Mouse (Mus musculus) MEL (cell line): ENCODE results near the gene Rab24. TPM values are rescaled to one million over a fixed set of nuclear protein-coding genes. Genes with fewer than 3 reads are reported as not detected.
A peak's percentile ranks its signal among the peaks of the same experiment; 100 is the strongest.

Experiments used
- DNase-seq: peaks from one replicate; pipeline ENCODE4 v3.0.0; 2011; ENCODE audit warnings: low read depth, low spot score
- H3K27ac ChIP-seq: 2 replicates; pipeline ENCODE4 v1.5.1; 2012; ENCODE audit warnings: low read depth, mild to moderate bottlenecking, control low read depth, low read length, moderate library complexity; ENCODE audit not compliant: control insufficient read depth
- H3K27me3 ChIP-seq, 2 experiments: fragments of 150-350 bp in 1 of 2; sonication (generic) in 1 of 2; 2 replicates each; pipeline ENCODE4 v1.6.1; 2012; ENCODE audit warnings: low read length in 2 of 2, mild to moderate bottlenecking in 2 of 2, improper control_type of control experiment in 1 of 2, moderate library complexity in 1 of 2; ENCODE audit not compliant: insufficient read depth in 2 of 2, control insufficient read depth in 1 of 2
- H3K36me3 ChIP-seq, 2 experiments: 2 replicates each; pipeline ENCODE4 v1.6.1; 2012 to 2014; ENCODE audit warnings: low read length in 2 of 2, improper control_type of control experiment in 1 of 2, inconsistent platforms in 1 of 2, mild to moderate bottlenecking in 1 of 2; ENCODE audit not compliant: insufficient read depth in 2 of 2, control insufficient read depth in 1 of 2
- H3K4me1 ChIP-seq, 2 experiments: fragments of 150-350 bp in 1 of 2; sonication (generic) in 1 of 2; 2 replicates each; pipeline ENCODE4 v1.6.1; 2012; ENCODE audit warnings: low read length in 2 of 2, improper control_type of control experiment in 1 of 2, mild to moderate bottlenecking in 1 of 2; ENCODE audit not compliant: insufficient read depth in 2 of 2, control insufficient read depth in 1 of 2
- H3K4me3 ChIP-seq, 2 experiments: fragments of 150-350 bp in 1 of 2; sonication (generic) in 1 of 2; 2 replicates each; pipeline ENCODE4 v1.5.1; 2012; ENCODE audit warnings: low read depth in 2 of 2, low read length in 2 of 2, mild to moderate bottlenecking in 2 of 2, moderate library complexity in 2 of 2, control low read depth in 1 of 2, improper control_type of control experiment in 1 of 2; ENCODE audit not compliant: control insufficient read depth in 1 of 2, insufficient read depth in 1 of 2
- H3K79me2 ChIP-seq: 2 replicates; pipeline ENCODE4 v1.6.1; 2012; ENCODE audit warnings: mild to moderate bottlenecking, low read length, moderate library complexity; ENCODE audit not compliant: control insufficient read depth, poor library complexity, insufficient read depth
- H3K9ac ChIP-seq: 2 replicates; pipeline ENCODE4 v1.6.1; 2012; ENCODE audit warnings: low read depth, mild to moderate bottlenecking, control low read depth, low read length, moderate library complexity; ENCODE audit not compliant: control insufficient read depth, poor library complexity, severe bottlenecking
- H3K9me3 ChIP-seq: fragments of 150-350 bp; sonication (generic); replicated peaks from 2 replicates; pipeline ENCODE4 v1.6.1; 2012; ENCODE audit warnings: mild to moderate bottlenecking, low read length, improper control_type of control experiment, moderate library complexity; ENCODE audit not compliant: insufficient read depth
- CHD1 ChIP-seq: IDR thresholded peaks from 2 replicates; pipeline ENCODE4 v1.6.1; 2012; ENCODE audit warnings: low read depth, mild to moderate bottlenecking, inconsistent platforms, low read length, improper control_type of control experiment
- CTCF ChIP-seq, 3 experiments: IDR thresholded peaks in 2 of 3; conservative IDR thresholded peaks in 1 of 3; 2 replicates each; pipeline ENCODE4 v1.5.1; 2011 to 2012; ENCODE audit warnings: low read length in 3 of 3, low read depth in 2 of 3, mild to moderate bottlenecking in 2 of 3, improper control_type of control experiment in 1 of 3, inconsistent platforms in 1 of 3, mixed read lengths in 1 of 3, moderate library complexity in 1 of 3; ENCODE audit not compliant: control insufficient read depth in 1 of 3, insufficient read depth in 1 of 3, poor library complexity in 1 of 3, severe bottlenecking in 1 of 3
- ELF1 ChIP-seq: IDR thresholded peaks from 2 replicates; pipeline ENCODE4 v1.6.1; 2014; ENCODE audit warnings: low read depth, mild to moderate bottlenecking, inconsistent platforms, low read length, improper control_type of control experiment, moderate library complexity
- EP300 ChIP-seq, 2 experiments: IDR thresholded peaks; 2 replicates each; pipeline ENCODE4 v1.6.1; 2011; ENCODE audit warnings: improper control_type of control experiment in 2 of 2, low read length in 2 of 2, low read depth in 1 of 2, mild to moderate bottlenecking in 1 of 2
- GABPA ChIP-seq: IDR thresholded peaks from 2 replicates; pipeline ENCODE4 v1.6.1; 2012; ENCODE audit warnings: low read depth, mild to moderate bottlenecking, inconsistent platforms, low read length, improper control_type of control experiment, moderate library complexity
- GATA1 ChIP-seq: IDR thresholded peaks from 2 replicates; pipeline ENCODE4 v1.6.1; 2011; ENCODE audit warnings: low read depth, low read length, improper control_type of control experiment
- KAT2A ChIP-seq: conservative IDR thresholded peaks from 2 replicates; pipeline ENCODE4 v1.6.1; 2012; ENCODE audit warnings: low read depth, low read length, improper control_type of control experiment, inconsistent platforms
- MAFK ChIP-seq: IDR thresholded peaks from 2 replicates; pipeline ENCODE4 v1.6.1; 2011; ENCODE audit warnings: low read depth, mild to moderate bottlenecking, low read length, improper control_type of control experiment, borderline replicate concordance
- MAX ChIP-seq: IDR thresholded peaks from 2 replicates; pipeline ENCODE4 v1.6.1; 2011; ENCODE audit warnings: low read length, improper control_type of control experiment
- MXI1 ChIP-seq: IDR thresholded peaks from 2 replicates; pipeline ENCODE4 v1.6.1; 2011; ENCODE audit warnings: mild to moderate bottlenecking, low read depth, low read length, improper control_type of control experiment
- MYB ChIP-seq: IDR thresholded peaks from 2 replicates; pipeline ENCODE4 v1.6.1; 2011; ENCODE audit warnings: mild to moderate bottlenecking, low read depth, low read length, improper control_type of control experiment
- MYC ChIP-seq: IDR thresholded peaks from 2 replicates; pipeline ENCODE4 v1.6.1; 2011; ENCODE audit warnings: low read depth, mild to moderate bottlenecking, low read length, improper control_type of control experiment, moderate library complexity
- NRF1 ChIP-seq: IDR thresholded peaks from 2 replicates; pipeline ENCODE4 v1.6.1; 2014; ENCODE audit warnings: low read depth, mild to moderate bottlenecking, inconsistent platforms, low read length, improper control_type of control experiment, moderate library complexity; ENCODE audit not compliant: poor library complexity, insufficient read depth, severe bottlenecking
- RAD21 ChIP-seq: IDR thresholded peaks from 2 replicates; pipeline ENCODE4 v1.6.1; 2011; ENCODE audit warnings: mild to moderate bottlenecking, low read depth, low read length, improper control_type of control experiment
- SIN3A ChIP-seq: IDR thresholded peaks from 2 replicates; pipeline ENCODE4 v1.6.1; 2012; ENCODE audit warnings: low read length, improper control_type of control experiment, inconsistent platforms
- TAL1 ChIP-seq: IDR thresholded peaks from 2 replicates; pipeline ENCODE4 v1.6.1; 2012; ENCODE audit warnings: mild to moderate bottlenecking, inconsistent platforms, low read length, moderate library complexity, mixed read lengths
- USF1 ChIP-seq: IDR thresholded peaks from 2 replicates; pipeline ENCODE4 v1.6.1; 2014; ENCODE audit warnings: low read depth, mild to moderate bottlenecking, inconsistent platforms, low read length, improper control_type of control experiment, moderate library complexity
- ZC3H11A ChIP-seq: IDR thresholded peaks from 2 replicates; pipeline ENCODE4 v1.6.1; 2012; ENCODE audit warnings: low read depth, mild to moderate bottlenecking, inconsistent platforms, low read length, improper control_type of control experiment
- ZNF384 ChIP-seq: IDR thresholded peaks from 2 replicates; pipeline ENCODE4 v1.6.1; 2012; ENCODE audit warnings: low read depth, mild to moderate bottlenecking, inconsistent platforms, low read length, improper control_type of control experiment
- polyA plus RNA-seq, 2 experiments: library from polyadenylated mRNA; stranded (reverse) in 1 of 2; unstranded in 1 of 2; fragments of >175 nt in 1 of 2; fragments of >200 nt in 1 of 2; gene quantifications; 2 replicates each; pipeline versions ENCODE4 v1.2.1 to v1.2.4; 2012; ENCODE audit warnings: low replicate concordance in 2 of 2, low read depth in 1 of 2; ENCODE audit not compliant: insufficient read length in 2 of 2, insufficient read depth in 1 of 2, missing spikeins in 1 of 2
- total RNA-seq: library from RNA; depleted of rRNA; stranded (reverse); fragments of 300-350 nt; gene quantifications from 2 replicates; pipeline ENCODE4 v1.2.3, GENCODE M21; 2012

Gene Rab24
- total and polyA plus RNA-seq, 3 experiments: 71.0 to 75.8 TPM; not detected in 1

DNA sequence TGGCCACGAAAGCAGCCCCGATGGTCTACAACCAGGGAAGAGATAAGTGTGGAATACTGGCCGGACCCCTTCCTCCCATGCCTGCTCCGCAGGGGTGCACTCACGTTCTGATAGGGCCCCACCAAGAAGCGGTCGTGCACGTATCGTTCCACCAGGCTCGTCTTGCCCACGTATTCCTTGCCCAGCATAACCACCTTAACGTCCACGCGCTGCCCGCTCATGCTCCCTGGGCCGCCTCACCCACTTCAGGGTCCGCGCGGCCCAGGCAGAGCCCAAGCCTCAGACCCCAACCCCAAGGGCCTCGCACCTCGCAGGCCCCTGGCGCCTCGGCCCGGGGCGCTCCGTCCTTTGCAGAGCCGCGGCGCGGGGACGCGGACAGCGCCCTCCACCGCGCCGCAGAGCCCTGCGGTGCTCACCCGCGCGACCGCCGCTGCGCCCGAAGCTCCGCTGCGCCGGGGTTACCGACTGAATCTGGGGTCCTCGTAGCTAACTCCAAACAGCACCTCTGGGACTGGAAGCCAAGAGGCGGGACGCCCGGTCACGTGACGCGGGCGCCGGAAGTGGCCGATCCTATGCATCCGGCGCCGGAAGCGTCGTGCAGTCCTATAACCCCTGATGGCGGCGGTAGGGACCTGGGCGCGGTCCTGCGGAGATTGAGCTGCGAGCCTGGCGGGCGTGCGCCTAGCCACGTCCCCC, at the start of gene Rab24 (continued):
- TF ChIP-seq RAD21 (no peak), MYB (no peak), MAX (peak; percentile 96), MYC (0 out of 2 replicates have a peak, but pooled peaks have one; percentile 35)

DNA sequence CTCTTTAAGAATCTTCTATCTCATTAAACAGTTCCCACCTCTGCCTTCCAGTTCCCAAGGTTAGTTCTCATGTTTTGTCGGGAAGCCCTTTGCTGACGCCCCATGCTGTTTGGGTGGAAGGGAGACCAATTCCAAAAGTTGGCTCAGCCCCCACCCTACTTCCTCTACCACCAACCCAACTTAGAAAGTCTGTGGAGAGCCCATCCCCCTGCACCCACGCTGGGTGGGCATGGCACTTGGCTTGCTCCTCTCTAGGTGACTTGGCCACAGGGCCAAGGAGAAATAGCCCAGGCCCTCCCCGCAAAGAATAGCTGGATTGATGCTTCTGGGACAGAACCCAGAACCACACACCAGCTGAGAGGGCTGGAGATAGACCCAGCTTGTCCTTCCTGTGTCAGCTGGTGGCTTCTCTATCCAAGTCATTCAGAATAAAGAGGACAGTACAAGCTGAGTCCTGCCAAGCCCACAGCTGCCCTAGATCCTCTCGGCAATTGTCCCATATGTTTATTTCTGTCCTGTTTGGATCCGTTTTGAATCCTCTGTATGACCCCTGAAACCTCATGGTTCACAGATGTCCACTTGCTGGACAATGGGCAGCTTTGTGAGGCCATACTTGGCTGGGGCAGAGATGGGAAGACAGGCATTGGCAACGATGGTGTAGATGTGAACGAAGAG, 49.4 kb upstream of the Rab24 start:
- DNase-seq: no peak
- H3K36me3 ChIP-seq: peaks cover 0 to 26% of the 10 kb centered on the region in 2 experiments; a peak in 2 of 4 replicates
- H3K4me3 ChIP-seq: no peak overlapping the region
- H3K9ac ChIP-seq: no peak overlapping the region
- H3K27me3 ChIP-seq: no peaks in the 10 kb centered on the region
- no peak overlapping the region for H3K27ac ChIP-seq
- H3K4me1 ChIP-seq: peaks cover 3 to 49% of the 10 kb centered on the region in 2 experiments; a peak in 3 of 4 replicates
- H3K79me2 ChIP-seq: peaks cover 8% of the 10 kb centered on the region
- no peak for TF ChIP-seq TAL1
- TF ChIP-seq CHD1: no peak
- TF ChIP-seq ELF1: no peak
- no peak for TF ChIP-seq USF1
- TF ChIP-seq KAT2A: no peak
- TF ChIP-seq GABPA: no peak
- no peak for TF ChIP-seq MAFK
- H3K9me3 ChIP-seq: no peaks in the 10 kb centered on the region

DNA sequence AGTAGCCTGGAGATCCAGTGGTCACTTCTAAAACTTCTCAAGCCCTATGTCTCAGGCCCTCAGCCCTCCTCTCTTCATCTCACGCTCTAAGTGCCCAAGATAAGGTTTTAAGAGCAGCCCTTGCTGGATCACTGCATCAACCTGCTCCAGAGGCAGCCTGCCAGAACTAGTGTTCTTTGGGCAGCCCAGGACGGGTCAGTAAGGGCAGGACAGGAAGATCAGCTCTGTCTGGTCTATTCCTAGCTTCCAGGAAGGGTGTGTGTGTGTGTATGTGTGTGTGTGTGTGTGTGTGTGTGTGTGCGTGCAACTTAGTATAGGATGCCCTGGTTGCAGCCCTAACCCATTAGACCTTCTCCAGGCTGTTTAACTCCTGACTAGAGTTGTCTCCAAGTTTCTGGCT, 48.5 kb upstream of the Rab24 start:
- Histone ChIP-seq H3K36me3 (peaks cover 0 to 26% of the 10 kb centered on the region in 2 experiments; a peak in 2 of 4 replicates), H3K9me3 (no peaks in the 10 kb centered on the region), H3K4me3 (peak overlapping the region; percentile 59 to 79), H3K27me3 (no peaks in the 10 kb centered on the region), H3K27ac (peak overlapping the region; percentile 92), H3K4me1 (peaks cover 3 to 49% of the 10 kb centered on the region in 2 experiments; a peak in 3 of 4 replicates), H3K9ac (peak overlapping the region; percentile 81), H3K79me2 (peaks cover 8% of the 10 kb centered on the region)
- no peak for TF ChIP-seq KAT2A
- TF ChIP-seq ZC3H11A: no peak
- no peak for TF ChIP-seq MXI1
- TF ChIP-seq CTCF (IDR thresholded peaks at IDR 0.05 in 2 of 3, conservative IDR thresholded peaks at IDR 0.05 in 1 of 3; ENCODE audit: control insufficient read depth in 1 of 3, insufficient read depth in 1 of 3, low read depth in 2 of 3, low read length in 3 of 3, poor library complexity in 1 of 3, severe bottlenecking in 1 of 3): no peak
- TF ChIP-seq ZNF384: no peak
- no peak for TF ChIP-seq MYC
- TF ChIP-seq EP300 (IDR thresholded peaks at IDR 0.05; ENCODE audit: low read depth in 1 of 2, low read length in 2 of 2): no peak
- no peak for TF ChIP-seq GATA1
- TF ChIP-seq NRF1: no peak
- TF ChIP-seq SIN3A: no peak
- no peak for DNase-seq
